Mouse (Mus musculus) intestine, postnatal 0 days (tissue): ENCODE measurements around the gene Trp53i13. TPM values are rescaled to one million over a fixed set of nuclear protein-coding genes. Genes with fewer than 3 reads are reported as not detected.

Experiments used
- ATAC-seq: fragments of 200-750 bp; cut with Nextera tagmentation; 2 replicates; pipeline ENCODE4 v1.8.0; 2017; ENCODE audit warnings: mild to moderate bottlenecking, moderate TSS enrichment, moderate library complexity
- H3K27ac ChIP-seq: fragments of 300-500 bp; sonication (generic); 2 replicates; pipeline ENCODE4 v1.5.1; 2014; ENCODE audit warnings: mild to moderate bottlenecking, low read depth, low read length, moderate library complexity
- H3K27me3 ChIP-seq: fragments of 300-500 bp; sonication (generic); replicated peaks from 2 replicates; pipeline ENCODE4 v1.6.1; 2014; ENCODE audit warnings: low read length, mixed read lengths; ENCODE audit not compliant: control insufficient read depth, insufficient read depth
- H3K36me3 ChIP-seq: fragments of 300-500 bp; sonication (generic); 2 replicates; pipeline ENCODE4 v1.6.1; 2014; ENCODE audit warnings: mild to moderate bottlenecking, moderate library complexity; ENCODE audit not compliant: control insufficient read depth, insufficient read depth
- H3K4me1 ChIP-seq: fragments of 300-500 bp; sonication (generic); replicated peaks from 2 replicates; pipeline ENCODE4 v1.6.1; 2014; ENCODE audit warnings: antibody characterized with exemption, low read length, mixed read lengths; ENCODE audit not compliant: control insufficient read depth, insufficient read depth
- H3K4me2 ChIP-seq: fragments of 300-500 bp; sonication (generic); replicated peaks from 2 replicates; pipeline ENCODE4 v1.6.1; 2014; ENCODE audit warnings: low read depth, mild to moderate bottlenecking, moderate library complexity
- H3K4me3 ChIP-seq: fragments of 300-500 bp; sonication (generic); 2 replicates; pipeline ENCODE4 v1.5.1; 2014; ENCODE audit warnings: low read depth, low read length
- H3K9ac ChIP-seq: fragments of 300-500 bp; sonication (generic); 2 replicates; pipeline ENCODE4 v1.6.1; 2014; ENCODE audit warnings: mild to moderate bottlenecking, low read depth, low read length
- H3K9me3 ChIP-seq: fragments of 300-500 bp; sonication (generic); 2 replicates; pipeline ENCODE4 v1.6.1; 2016; ENCODE audit warnings: mixed run types; ENCODE audit not compliant: control insufficient read depth
- CTCF ChIP-seq: sonication (generic); IDR thresholded peaks from 2 replicates; pipeline ENCODE4 v1.5.1; 2016; ENCODE audit warnings: low read depth, mild to moderate bottlenecking, control low read depth, antibody characterized with exemption, moderate library complexity
- WGBS: fragments of 180-500 bp; shearing (Covaris S2); extraction: QIAGEN DNeasy Blood & Tissue Kit; methylation state at CpG from one replicate; pipeline ENCODE4 v1.1.7; 2014; 5-methylcytosine and 5-hydroxymethylcytosine counted together
- polyA plus RNA-seq: library from polyadenylated mRNA; unstranded; fragments of >200 nt; fragmentation: Nextera tagmentation; extraction: Ambion mirVana; gene quantifications from 2 replicates; pipeline ENCODE4 v1.2.1, GENCODE M21; 2015

The Trp53i13 gene
- polyA plus RNA-seq, 1 experiment from 2014 or later = 22.9 TPM

- Histone ChIP-seq H3K27me3 (no peaks in the 10 kb centered on the region), H3K36me3 (no peaks in the 10 kb centered on the region), H3K9me3 (no peaks in the 10 kb centered on the region), H3K27ac (no peak overlapping the region), H3K4me2 (no peak overlapping the region), H3K4me1 (no peaks in the 10 kb centered on the region; the same call in 1 of the 2 replicates), H3K9ac (no peak overlapping the region), H3K4me3 (no peak overlapping the region)
- 65% methylated on average over 3 of the region's 3 CpGs for WGBS
- ATAC-seq = no peak
- TF ChIP-seq CTCF = no peak
Observed at GRCm38 (mm10) chr11:77483043-77483442, 32.7 kb downstream of the Trp53i13 start.

GRCm38 (mm10) chr11:77476895-77477294 is 38.9 kb downstream of the Trp53i13 start:
- H3K27me3 ChIP-seq = no peaks in the 10 kb centered on the region
- no peaks in the 10 kb centered on the region for H3K9me3 ChIP-seq
- H3K4me3 ChIP-seq = no peak overlapping the region
- 68% methylated on average over 6 of the region's 6 CpGs for WGBS
- H3K4me2 ChIP-seq = no peak overlapping the region
- peak overlapping the region; percentile 28 for H3K27ac ChIP-seq
- no peak for TF ChIP-seq CTCF
- H3K9ac ChIP-seq = no peak overlapping the region
- peak; percentile 71 for ATAC-seq
- H3K4me1 ChIP-seq = no peaks in the 10 kb centered on the region; the same call in 1 of the 2 replicates
- peaks cover 22% of the 10 kb centered on the region; the same call in 1 of the 2 replicates for H3K36me3 ChIP-seq

GRCm38 (mm10) chr11:77476216-77476615 is 39.6 kb downstream of the Trp53i13 start:
- Histone ChIP-seq H3K4me2 (no peak overlapping the region), H3K9ac (no peak overlapping the region), H3K4me1 (no peaks in the 10 kb centered on the region; the same call in 1 of the 2 replicates), H3K27ac (no peak overlapping the region), H3K4me3 (no peak overlapping the region), H3K36me3 (peaks cover 27% of the 10 kb centered on the region; the same call in 1 of the 2 replicates), H3K27me3 (no peaks in the 10 kb centered on the region), H3K9me3 (no peaks in the 10 kb centered on the region)
- WGBS = 93% methylated on average over 14 of the region's 14 CpGs
- no peak for ATAC-seq
- no peak for TF ChIP-seq CTCF

DNA sequence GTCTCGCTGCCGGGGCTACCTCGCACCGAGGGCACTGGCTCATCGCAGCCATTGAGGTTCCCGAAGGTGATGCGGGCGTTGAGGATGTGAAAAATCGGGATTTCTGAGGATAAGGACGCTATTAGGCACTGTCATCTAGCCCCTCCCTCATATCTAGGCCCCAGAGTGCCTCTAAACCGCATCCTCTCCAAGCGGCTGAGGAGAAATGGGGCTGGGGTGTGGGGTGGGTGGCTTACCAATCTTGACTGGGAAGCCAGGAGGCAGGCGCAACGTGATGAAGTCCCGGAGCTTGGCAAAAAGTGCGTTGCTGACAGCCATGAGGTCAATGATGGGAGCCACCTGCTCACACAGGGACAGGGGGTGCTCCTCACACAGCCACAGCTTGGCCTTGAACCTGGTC is 43.0 kb downstream of the Trp53i13 start:
- no peak overlapping the region for H3K27ac ChIP-seq
- WGBS = 79% methylated on average over 16 of the region's 16 CpGs
- H3K36me3 ChIP-seq = peaks cover 31% of the 10 kb centered on the region; the same call in 1 of the 2 replicates
- ATAC-seq = no peak
- H3K27me3 ChIP-seq = peaks cover 7% of the 10 kb centered on the region
- no peak overlapping the region for H3K4me2 ChIP-seq
- no peaks in the 10 kb centered on the region for H3K9me3 ChIP-seq
- H3K4me3 ChIP-seq = no peak overlapping the region
- no peak overlapping the region for H3K9ac ChIP-seq
- H3K4me1 ChIP-seq = no peaks in the 10 kb centered on the region; the same call in 1 of the 2 replicates
- no peak for TF ChIP-seq CTCF

- no peak for ATAC-seq
- Histone ChIP-seq H3K4me2 (no peak overlapping the region), H3K4me3 (no peak overlapping the region), H3K27ac (no peak overlapping the region), H3K4me1 (no peaks in the 10 kb centered on the region; the same call in 1 of the 2 replicates), H3K36me3 (peaks cover 31% of the 10 kb centered on the region; the same call in 1 of the 2 replicates), H3K27me3 (peaks cover 19% of the 10 kb centered on the region), H3K9me3 (no peaks in the 10 kb centered on the region), H3K9ac (no peak overlapping the region)
- TF ChIP-seq CTCF = no peak
- 79% methylated on average over 29 of the region's 29 CpGs for WGBS
Observed at GRCm38 (mm10) chr11:77471407-77471806, 44.4 kb downstream of the Trp53i13 start.

GRCm38 (mm10) chr11:77468397-77468796 is 47.4 kb downstream of the Trp53i13 start:
- Histone ChIP-seq H3K9me3 (no peaks in the 10 kb centered on the region), H3K4me2 (no peak overlapping the region), H3K4me3 (no peak overlapping the region), H3K4me1 (no peaks in the 10 kb centered on the region; the same call in 1 of the 2 replicates), H3K27ac (no peak overlapping the region), H3K9ac (no peak overlapping the region), H3K27me3 (peaks cover 34% of the 10 kb centered on the region), H3K36me3 (peaks cover 20% of the 10 kb centered on the region; the same call in 1 of the 2 replicates)
- TF ChIP-seq CTCF = no peak
- WGBS = 89% methylated on average over 9 of the region's 9 CpGs
- no peak for ATAC-seq
